Mouse (Mus musculus) MEL (cell line): Measurements from ENCODE around the gene Pop5. TPM values are rescaled to one million over a fixed set of nuclear protein-coding genes. Genes with fewer than 3 reads are reported as not detected.

Experiments used
- DNase-seq: peaks from one replicate; pipeline ENCODE4 v3.0.0; 2011; ENCODE audit warnings: low read depth, low spot score
- H3K27ac ChIP-seq: 2 replicates; pipeline ENCODE4 v1.5.1; 2012; ENCODE audit warnings: low read depth, mild to moderate bottlenecking, control low read depth, low read length, moderate library complexity; ENCODE audit not compliant: control insufficient read depth
- H3K27me3 ChIP-seq, 2 experiments: fragments of 150-350 bp in 1 of 2; sonication (generic) in 1 of 2; 2 replicates each; pipeline ENCODE4 v1.6.1; 2012; ENCODE audit warnings: low read length in 2 of 2, mild to moderate bottlenecking in 2 of 2, improper control_type of control experiment in 1 of 2, moderate library complexity in 1 of 2; ENCODE audit not compliant: insufficient read depth in 2 of 2, control insufficient read depth in 1 of 2
- H3K36me3 ChIP-seq, 2 experiments: 2 replicates each; pipeline ENCODE4 v1.6.1; 2012 to 2014; ENCODE audit warnings: low read length in 2 of 2, improper control_type of control experiment in 1 of 2, inconsistent platforms in 1 of 2, mild to moderate bottlenecking in 1 of 2; ENCODE audit not compliant: insufficient read depth in 2 of 2, control insufficient read depth in 1 of 2
- H3K4me1 ChIP-seq, 2 experiments: fragments of 150-350 bp in 1 of 2; sonication (generic) in 1 of 2; 2 replicates each; pipeline ENCODE4 v1.6.1; 2012; ENCODE audit warnings: low read length in 2 of 2, improper control_type of control experiment in 1 of 2, mild to moderate bottlenecking in 1 of 2; ENCODE audit not compliant: insufficient read depth in 2 of 2, control insufficient read depth in 1 of 2
- H3K4me3 ChIP-seq, 2 experiments: fragments of 150-350 bp in 1 of 2; sonication (generic) in 1 of 2; 2 replicates each; pipeline ENCODE4 v1.5.1; 2012; ENCODE audit warnings: low read depth in 2 of 2, low read length in 2 of 2, mild to moderate bottlenecking in 2 of 2, moderate library complexity in 2 of 2, control low read depth in 1 of 2, improper control_type of control experiment in 1 of 2; ENCODE audit not compliant: control insufficient read depth in 1 of 2, insufficient read depth in 1 of 2
- H3K79me2 ChIP-seq: 2 replicates; pipeline ENCODE4 v1.6.1; 2012; ENCODE audit warnings: mild to moderate bottlenecking, low read length, moderate library complexity; ENCODE audit not compliant: control insufficient read depth, poor library complexity, insufficient read depth
- H3K9ac ChIP-seq: 2 replicates; pipeline ENCODE4 v1.6.1; 2012; ENCODE audit warnings: low read depth, mild to moderate bottlenecking, control low read depth, low read length, moderate library complexity; ENCODE audit not compliant: control insufficient read depth, poor library complexity, severe bottlenecking
- H3K9me3 ChIP-seq: fragments of 150-350 bp; sonication (generic); replicated peaks from 2 replicates; pipeline ENCODE4 v1.6.1; 2012; ENCODE audit warnings: mild to moderate bottlenecking, low read length, improper control_type of control experiment, moderate library complexity; ENCODE audit not compliant: insufficient read depth
- BHLHE40 ChIP-seq: IDR thresholded peaks from 2 replicates; pipeline ENCODE4 v1.6.1; 2012; ENCODE audit warnings: low read depth, mild to moderate bottlenecking, inconsistent platforms, low read length, improper control_type of control experiment, borderline replicate concordance
- CHD2 ChIP-seq: IDR thresholded peaks from 2 replicates; pipeline ENCODE4 v1.6.1; 2011; ENCODE audit warnings: low read length, improper control_type of control experiment
- CTCF ChIP-seq, 3 experiments: IDR thresholded peaks in 2 of 3; conservative IDR thresholded peaks in 1 of 3; 2 replicates each; pipeline ENCODE4 v1.5.1; 2011 to 2012; ENCODE audit warnings: low read length in 3 of 3, low read depth in 2 of 3, mild to moderate bottlenecking in 2 of 3, improper control_type of control experiment in 1 of 3, inconsistent platforms in 1 of 3, mixed read lengths in 1 of 3, moderate library complexity in 1 of 3; ENCODE audit not compliant: control insufficient read depth in 1 of 3, insufficient read depth in 1 of 3, poor library complexity in 1 of 3, severe bottlenecking in 1 of 3
- ELF1 ChIP-seq: IDR thresholded peaks from 2 replicates; pipeline ENCODE4 v1.6.1; 2014; ENCODE audit warnings: low read depth, mild to moderate bottlenecking, inconsistent platforms, low read length, improper control_type of control experiment, moderate library complexity
- ETS1 ChIP-seq: IDR thresholded peaks from 2 replicates; pipeline ENCODE4 v1.6.1; 2012; ENCODE audit warnings: low read depth, mild to moderate bottlenecking, inconsistent platforms, low read length, improper control_type of control experiment, moderate library complexity
- GATA1 ChIP-seq: IDR thresholded peaks from 2 replicates; pipeline ENCODE4 v1.6.1; 2011; ENCODE audit warnings: low read depth, low read length, improper control_type of control experiment
- JUND ChIP-seq: IDR thresholded peaks from 2 replicates; pipeline ENCODE4 v1.6.1; 2011; ENCODE audit warnings: low read depth, mild to moderate bottlenecking, improper control_type of control experiment, low read length
- MAFK ChIP-seq: IDR thresholded peaks from 2 replicates; pipeline ENCODE4 v1.6.1; 2011; ENCODE audit warnings: low read depth, mild to moderate bottlenecking, low read length, improper control_type of control experiment, borderline replicate concordance
- MXI1 ChIP-seq: IDR thresholded peaks from 2 replicates; pipeline ENCODE4 v1.6.1; 2011; ENCODE audit warnings: mild to moderate bottlenecking, low read depth, low read length, improper control_type of control experiment
- MYC ChIP-seq: IDR thresholded peaks from 2 replicates; pipeline ENCODE4 v1.6.1; 2011; ENCODE audit warnings: low read depth, mild to moderate bottlenecking, low read length, improper control_type of control experiment, moderate library complexity
- POLR2A ChIP-seq, 2 experiments: IDR thresholded peaks; 2 replicates each; pipeline ENCODE4 v1.6.1; 2011 to 2012; ENCODE audit warnings: low read length in 2 of 2, mild to moderate bottlenecking in 2 of 2, control low read depth in 1 of 2, improper control_type of control experiment in 1 of 2, low read depth in 1 of 2, moderate library complexity in 1 of 2; ENCODE audit not compliant: control insufficient read depth in 1 of 2, insufficient read depth in 1 of 2, poor library complexity in 1 of 2
- POLR2AphosphoS5 ChIP-seq: IDR thresholded peaks from 2 replicates; pipeline ENCODE4 v1.6.1; 2012; ENCODE audit warnings: low read depth, borderline replicate concordance, mild to moderate bottlenecking, inconsistent platforms, low read length, moderate library complexity, mixed read lengths
- RAD21 ChIP-seq: IDR thresholded peaks from 2 replicates; pipeline ENCODE4 v1.6.1; 2011; ENCODE audit warnings: mild to moderate bottlenecking, low read depth, low read length, improper control_type of control experiment
- SIN3A ChIP-seq: IDR thresholded peaks from 2 replicates; pipeline ENCODE4 v1.6.1; 2012; ENCODE audit warnings: low read length, improper control_type of control experiment, inconsistent platforms
- SMC3 ChIP-seq: IDR thresholded peaks from 2 replicates; pipeline ENCODE4 v1.6.1; 2011; ENCODE audit warnings: low read depth, low read length, improper control_type of control experiment
- TBP ChIP-seq: IDR thresholded peaks from 2 replicates; pipeline ENCODE4 v1.8.0; 2011; ENCODE audit warnings: low read depth, low read length, improper control_type of control experiment
- TCF12 ChIP-seq: IDR thresholded peaks from 2 replicates; pipeline ENCODE4 v1.6.1; 2014; ENCODE audit warnings: low read depth, mild to moderate bottlenecking, inconsistent platforms, low read length, improper control_type of control experiment, moderate library complexity
- USF2 ChIP-seq, 2 experiments: IDR thresholded peaks; 2 replicates each; pipeline ENCODE4 v1.6.1; 2011 to 2012; ENCODE audit warnings: improper control_type of control experiment in 2 of 2, low read length in 2 of 2, borderline replicate concordance in 1 of 2, inconsistent platforms in 1 of 2, low read depth in 1 of 2, mild to moderate bottlenecking in 1 of 2; ENCODE audit not compliant: insufficient read depth in 1 of 2
- ZC3H11A ChIP-seq: IDR thresholded peaks from 2 replicates; pipeline ENCODE4 v1.6.1; 2012; ENCODE audit warnings: low read depth, mild to moderate bottlenecking, inconsistent platforms, low read length, improper control_type of control experiment
- polyA plus RNA-seq, 2 experiments: library from polyadenylated mRNA; stranded (reverse) in 1 of 2; unstranded in 1 of 2; fragments of >175 nt in 1 of 2; fragments of >200 nt in 1 of 2; gene quantifications; 2 replicates each; pipeline versions ENCODE4 v1.2.1 to v1.2.4; 2012; ENCODE audit warnings: low replicate concordance in 2 of 2, low read depth in 1 of 2; ENCODE audit not compliant: insufficient read length in 2 of 2, insufficient read depth in 1 of 2, missing spikeins in 1 of 2
- total RNA-seq: library from RNA; depleted of rRNA; stranded (reverse); fragments of 300-350 nt; gene quantifications from 2 replicates; pipeline ENCODE4 v1.2.3, GENCODE M21; 2012

Pop5 gene
- total and polyA plus RNA-seq, 3 experiments = 103 to 388 (median 208) TPM

DNA sequence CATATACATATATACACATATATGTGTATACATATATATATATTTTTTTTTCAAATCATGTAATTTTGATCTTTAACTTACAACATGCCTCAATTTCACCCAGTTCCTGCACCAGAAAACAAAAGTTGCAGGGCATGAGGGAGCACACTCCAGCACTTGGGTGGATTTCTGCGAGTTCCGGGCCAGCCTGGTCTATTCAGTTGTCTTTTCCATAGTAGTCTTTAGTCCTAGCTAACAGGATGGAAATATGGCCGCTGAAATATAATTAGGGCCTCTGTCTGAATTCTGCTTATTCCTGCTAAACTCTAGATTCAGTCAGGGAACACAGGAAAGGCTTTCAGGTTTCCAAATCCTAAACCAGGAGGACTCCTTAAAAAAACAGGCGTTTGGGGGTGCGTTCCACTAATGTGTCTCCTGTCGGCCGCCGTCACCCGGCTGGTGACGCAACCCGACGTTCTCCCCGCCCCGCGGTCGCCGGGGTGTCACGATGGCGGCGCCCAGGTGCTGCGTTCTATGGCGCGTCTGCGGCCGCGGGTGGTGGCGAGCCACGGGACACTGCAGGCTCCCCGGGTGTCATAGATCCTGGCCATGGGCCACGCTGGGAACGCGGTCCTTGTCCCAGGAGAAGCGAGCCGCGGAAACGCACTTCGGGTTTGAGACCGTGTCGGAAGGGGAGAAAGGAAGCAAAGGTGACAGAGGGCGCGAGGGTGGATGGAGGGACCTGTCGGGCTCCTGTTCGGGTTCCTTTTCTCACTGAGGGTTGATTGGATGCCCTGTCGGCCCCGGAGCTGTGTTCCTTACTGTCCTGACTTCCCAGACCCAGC lies 43.8 kb downstream of the Pop5 start, which contains the start of gene Coq5 (continued):
- no peak for TF ChIP-seq USF2 (IDR thresholded peaks at IDR 0.05; ENCODE audit: borderline replicate concordance in 1 of 2, insufficient read depth in 1 of 2, low read depth in 1 of 2, low read length in 2 of 2)
- peak; percentile 80 to 86 for TF ChIP-seq POLR2A (IDR thresholded peaks at IDR 0.05; ENCODE audit: control insufficient read depth in 1 of 2, insufficient read depth in 1 of 2, low read depth in 1 of 2, low read length in 2 of 2, poor library complexity in 1 of 2)
- TF ChIP-seq ELF1 = no peak
- TF ChIP-seq CHD2 = no peak
- peak; percentile 94 for TF ChIP-seq MXI1
- no peak for TF ChIP-seq RAD21
- peak; percentile 94 for TF ChIP-seq SIN3A
- TF ChIP-seq BHLHE40 = no peak
- peak; percentile 54 for TF ChIP-seq TCF12
- peak; percentile 41; the same call in 1 of the 2 replicates for TF ChIP-seq TBP
- no peak for TF ChIP-seq POLR2AphosphoS5
- TF ChIP-seq GATA1 = no peak
- no peak for TF ChIP-seq MAFK
- TF ChIP-seq JUND = no peak

- Histone ChIP-seq H3K27ac (peak overlapping the region; percentile 70), H3K9ac (peak overlapping the region; percentile 98), H3K4me3 (peak overlapping the region; percentile 88 to 100), H3K9me3 (no peaks in the 10 kb centered on the region), H3K27me3 (no peaks in the 10 kb centered on the region), H3K4me1 (peaks cover 11 to 13% of the 10 kb centered on the region in 2 experiments; a peak in 3 of 4 replicates), H3K79me2 (peaks cover 24% of the 10 kb centered on the region), H3K36me3 (peaks cover 7 to 19% of the 10 kb centered on the region in 2 experiments; a peak in 3 of 4 replicates)
- peak; percentile 56 for DNase-seq
- TF ChIP-seq TBP (no peak), CHD2 (no peak), CTCF (IDR thresholded peaks at IDR 0.05 in 2 of 3, conservative IDR thresholded peaks at IDR 0.05 in 1 of 3; ENCODE audit: control insufficient read depth in 1 of 3, insufficient read depth in 1 of 3, low read depth in 2 of 3, low read length in 3 of 3, poor library complexity in 1 of 3, severe bottlenecking in 1 of 3) (peak in 2 of 3 experiments; percentile 5 to 9; a peak in 2 of 6 replicates), TCF12 (0 out of 2 replicates have a peak, but pooled peaks have one; percentile 11)
These were observed 44.5 kb downstream of the Pop5 start for GRCm38 (mm10) chr5:115280050-115280687.

GRCm38 (mm10) chr5:115284735-115285134 lies 49.1 kb downstream of the Pop5 start:
- no peak overlapping the region for H3K4me3 ChIP-seq
- TF ChIP-seq MYC = no peak
- TF ChIP-seq ETS1 = no peak
- TF ChIP-seq CTCF (IDR thresholded peaks at IDR 0.05 in 2 of 3, conservative IDR thresholded peaks at IDR 0.05 in 1 of 3; ENCODE audit: control insufficient read depth in 1 of 3, insufficient read depth in 1 of 3, low read depth in 2 of 3, low read length in 3 of 3, poor library complexity in 1 of 3, severe bottlenecking in 1 of 3) = peak; percentile 19 to 49 (median 40); a peak in 4 of 6 replicates
- TF ChIP-seq SMC3 = peak; percentile 57
- TF ChIP-seq ZC3H11A = peak; percentile 43; the same call in 1 of the 2 replicates
- peak; percentile 47 for TF ChIP-seq RAD21
- 0 out of 4 replicates have a peak, but pooled peaks cover 0 to 4% of the 10 kb centered on the region in 2 experiments for H3K4me1 ChIP-seq
- peaks cover 22% of the 10 kb centered on the region for H3K79me2 ChIP-seq
- H3K27me3 ChIP-seq = no peaks in the 10 kb centered on the region
- H3K9ac ChIP-seq = no peak overlapping the region
- H3K36me3 ChIP-seq = peaks cover 5 to 14% of the 10 kb centered on the region in 2 experiments
- no peaks in the 10 kb centered on the region for H3K9me3 ChIP-seq
- H3K27ac ChIP-seq = no peak overlapping the region
- peak; percentile 52 for DNase-seq
